Mouse (Mus musculus) bone marrow, adult 2 months (tissue): ENCODE measurements around the gene Ptrh2.

Experiments
- CTCF ChIP-seq: fragments of 200-500 bp; IDR thresholded peaks from 2 replicates; pipeline ENCODE4 v1.5.1; 2011; ENCODE audit warnings: low read length, control low read depth; ENCODE audit not compliant: control insufficient read depth, insufficient read depth
- POLR2A ChIP-seq: fragments of 200-500 bp; IDR thresholded peaks from 2 replicates; pipeline ENCODE4 v1.6.1; 2011; ENCODE audit warnings: low read depth, mild to moderate bottlenecking, control low read depth, low read length, borderline replicate concordance; ENCODE audit not compliant: control insufficient read depth

GRCm38 (mm10) chr11:86678957-86679356 lies 4.8 kb upstream of the Ptrh2 start:
- TF ChIP-seq POLR2A (no peak), CTCF (no peak)
